Mouse (Mus musculus): ENCODE data around the gene Babam2. TPM values are rescaled to one million over a fixed set of nuclear protein-coding genes. Genes with fewer than 3 reads are reported as not detected.

Babam2 gene
- total and polyA plus RNA-seq, 3 experiments, result 25.2 to 32.9 (median 28.4) TPM

DNA sequence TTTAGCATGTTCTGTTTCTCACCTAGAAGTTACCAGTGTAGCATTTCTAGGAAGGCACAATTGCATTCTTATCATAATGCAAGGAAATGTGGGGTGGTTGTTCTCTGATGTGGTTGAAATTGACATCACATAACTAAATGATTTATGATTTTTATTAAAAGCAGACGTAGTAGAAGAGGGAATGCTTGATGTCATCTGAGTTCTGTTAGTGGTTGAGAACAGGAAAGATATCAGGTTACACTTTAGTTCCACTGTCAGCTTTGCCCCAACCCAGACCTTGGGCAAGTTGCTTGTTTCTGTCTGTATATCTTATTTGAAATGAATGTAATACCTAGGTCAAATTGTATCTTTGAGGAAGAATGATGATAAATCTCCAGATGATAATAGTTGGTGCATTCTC is 162.9 kb downstream of the Babam2 start:
- no peak overlapping the region for H3K27ac ChIP-seq
- WGBS, result 72% methylated on average over 1 of the region's 1 CpGs
- no peaks in the 10 kb centered on the region for H3K36me3 ChIP-seq (ENCODE audit: control insufficient read depth, insufficient read depth, low read length)
- no peaks in the 10 kb centered on the region for H3K4me1 ChIP-seq (ENCODE audit: control insufficient read depth, insufficient read depth, low read length)
- H3K9ac ChIP-seq (ENCODE audit: low read depth, low read length), result no peak overlapping the region
- no peaks in the 10 kb centered on the region for H3K27me3 ChIP-seq (ENCODE audit: control insufficient read depth, insufficient read depth, low read length)
- H3K79me2 ChIP-seq (replicated peaks; ENCODE audit: control insufficient read depth, insufficient read depth, low read length), result no peaks in the 10 kb centered on the region
- intact Hi-C loops (cut with DNase I), result no loop called here
- no peak overlapping the region for H3K4me3 ChIP-seq
- DNase-seq, result no peak
- TF ChIP-seq POLR2A (IDR thresholded peaks at IDR 0.05; ENCODE audit: insufficient read depth, low read depth, low read length) (no peak), CTCF (IDR thresholded peaks at IDR 0.05) (no peak), EP300 (IDR thresholded peaks at IDR 0.05; ENCODE audit: insufficient read depth, low read depth, low read length) (no peak)

DNA sequence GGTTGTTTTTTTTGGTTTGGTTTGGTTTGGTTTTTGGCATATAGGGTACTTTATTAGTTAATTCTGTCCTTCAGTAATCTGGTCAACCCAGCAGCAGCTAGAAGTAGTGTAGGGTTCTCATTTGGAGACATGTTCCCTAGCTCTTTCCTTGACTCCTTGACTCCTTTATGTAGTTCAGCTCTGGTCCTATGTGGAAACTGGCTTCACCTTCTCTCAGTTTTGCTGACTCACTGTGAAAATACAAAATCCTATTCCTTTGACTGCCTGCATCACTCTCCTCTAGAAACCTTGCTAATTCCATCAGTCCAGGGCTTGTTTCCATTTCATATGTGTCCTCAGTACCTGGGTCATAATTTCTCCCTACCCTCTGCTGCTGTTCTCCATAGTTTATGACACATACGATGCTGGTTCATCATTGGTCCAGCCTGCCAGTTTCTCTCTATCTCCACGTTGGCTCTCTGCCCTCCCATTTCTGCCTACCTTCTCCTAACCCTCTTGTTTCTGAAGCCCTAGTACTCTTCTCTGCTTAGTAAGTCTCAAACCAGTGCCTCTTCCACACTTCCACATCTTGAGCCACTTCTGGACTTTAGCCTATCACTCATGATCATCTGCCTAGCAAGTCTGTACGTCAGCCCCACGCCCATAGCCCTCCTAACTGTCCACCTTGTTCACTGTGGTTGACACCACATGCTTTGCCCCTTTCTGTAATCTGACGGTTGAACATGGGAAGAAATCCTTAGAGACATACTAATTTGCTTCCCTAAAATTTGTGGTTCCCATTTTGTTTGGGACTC is 163.5 kb downstream of the Babam2 start:
- intact Hi-C loops (cut with DNase I), result no loop called here
- Histone ChIP-seq H3K27ac (no peak overlapping the region), H3K36me3 (ENCODE audit: control insufficient read depth, insufficient read depth, low read length) (no peaks in the 10 kb centered on the region), H3K27me3 (ENCODE audit: control insufficient read depth, insufficient read depth, low read length) (no peaks in the 10 kb centered on the region), H3K79me2 (replicated peaks; ENCODE audit: control insufficient read depth, insufficient read depth, low read length) (no peaks in the 10 kb centered on the region), H3K4me3 (no peak overlapping the region), H3K9ac (ENCODE audit: low read depth, low read length) (no peak overlapping the region), H3K4me1 (ENCODE audit: control insufficient read depth, insufficient read depth, low read length) (no peaks in the 10 kb centered on the region)
- DNase-seq, result no peak
- WGBS, result 88% methylated on average over 5 of the region's 5 CpGs
- TF ChIP-seq POLR2A (IDR thresholded peaks at IDR 0.05; ENCODE audit: insufficient read depth, low read depth, low read length) (no peak), CTCF (IDR thresholded peaks at IDR 0.05) (no peak), EP300 (IDR thresholded peaks at IDR 0.05; ENCODE audit: insufficient read depth, low read depth, low read length) (no peak)

DNA sequence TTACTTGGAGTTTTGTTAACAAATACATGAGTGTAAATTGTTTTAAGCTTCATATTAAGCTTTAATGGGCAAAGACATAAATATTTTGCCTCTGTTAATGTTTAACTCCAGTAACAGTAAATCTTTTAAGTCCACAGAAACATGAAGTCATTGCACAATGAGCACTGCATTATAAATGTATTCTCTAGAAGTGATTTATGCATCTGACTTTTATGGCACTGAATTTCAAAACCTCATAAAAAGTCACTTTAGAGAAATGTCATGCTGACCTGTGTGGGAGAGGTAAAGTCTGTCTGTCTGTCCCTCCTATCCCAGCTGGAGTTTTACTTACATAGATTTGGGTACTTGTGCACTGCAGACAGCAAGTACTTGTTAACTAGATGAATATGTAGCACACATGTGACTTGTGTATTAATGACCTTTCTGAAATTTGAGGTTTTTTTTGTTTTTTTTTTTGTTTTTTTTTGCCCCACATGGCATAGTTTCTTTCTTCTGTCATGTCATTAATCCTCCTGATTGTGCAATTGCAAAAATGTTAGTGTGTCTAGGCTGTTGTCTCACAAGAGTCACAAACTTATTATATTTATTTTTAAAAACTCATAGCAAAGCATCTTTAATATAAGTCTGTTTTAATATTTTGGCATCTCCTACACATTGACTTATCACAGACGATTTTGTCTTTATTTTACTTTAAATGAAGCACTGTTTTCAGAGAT is 165.4 kb downstream of the Babam2 start:
- intact Hi-C loops (cut with DNase I), result no loop called here
- H3K4me1 ChIP-seq (ENCODE audit: control insufficient read depth, insufficient read depth, low read length), result no peaks in the 10 kb centered on the region
- no peak overlapping the region for H3K9ac ChIP-seq (ENCODE audit: low read depth, low read length)
- H3K36me3 ChIP-seq (ENCODE audit: control insufficient read depth, insufficient read depth, low read length), result no peaks in the 10 kb centered on the region
- no peaks in the 10 kb centered on the region for H3K27me3 ChIP-seq (ENCODE audit: control insufficient read depth, insufficient read depth, low read length)
- no peak overlapping the region for H3K4me3 ChIP-seq
- no peak overlapping the region for H3K27ac ChIP-seq
- WGBS, result 81% methylated on average over 1 of the region's 1 CpGs
- H3K79me2 ChIP-seq (replicated peaks; ENCODE audit: control insufficient read depth, insufficient read depth, low read length), result no peaks in the 10 kb centered on the region
- DNase-seq, result no peak
- TF ChIP-seq POLR2A (IDR thresholded peaks at IDR 0.05; ENCODE audit: insufficient read depth, low read depth, low read length) (no peak), EP300 (IDR thresholded peaks at IDR 0.05; ENCODE audit: insufficient read depth, low read depth, low read length) (no peak), CTCF (IDR thresholded peaks at IDR 0.05) (no peak)

DNA sequence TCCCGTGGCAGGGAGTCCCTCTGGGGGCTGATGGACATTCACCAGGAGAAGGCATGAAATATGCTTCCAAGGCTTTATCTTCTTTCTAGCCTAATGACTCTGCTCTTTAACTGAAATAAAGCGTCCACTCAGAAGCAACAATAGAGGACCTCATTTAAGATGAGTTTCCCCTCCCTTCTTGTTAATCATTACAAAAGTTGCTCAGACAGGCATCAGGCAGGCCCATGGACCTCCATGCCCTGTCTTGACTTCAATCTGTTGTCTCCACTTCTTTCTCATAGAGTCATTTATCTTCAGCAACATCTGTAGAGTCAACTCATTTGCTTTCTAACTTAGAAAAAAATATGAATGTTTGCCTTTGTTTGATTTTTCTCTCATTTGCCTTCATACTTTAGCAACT is 166.6 kb downstream of the Babam2 start:
- intact Hi-C loops (cut with DNase I), result no loop called here
- no peaks in the 10 kb centered on the region for H3K36me3 ChIP-seq (ENCODE audit: control insufficient read depth, insufficient read depth, low read length)
- H3K27me3 ChIP-seq (ENCODE audit: control insufficient read depth, insufficient read depth, low read length), result no peaks in the 10 kb centered on the region
- H3K4me3 ChIP-seq, result no peak overlapping the region
- 70% methylated on average over 2 of the region's 2 CpGs for WGBS
- no peaks in the 10 kb centered on the region for H3K79me2 ChIP-seq (replicated peaks; ENCODE audit: control insufficient read depth, insufficient read depth, low read length)
- H3K27ac ChIP-seq, result no peak overlapping the region
- no peak for DNase-seq
- TF ChIP-seq CTCF (IDR thresholded peaks at IDR 0.05) (no peak), EP300 (IDR thresholded peaks at IDR 0.05; ENCODE audit: insufficient read depth, low read depth, low read length) (no peak), POLR2A (IDR thresholded peaks at IDR 0.05; ENCODE audit: insufficient read depth, low read depth, low read length) (no peak)
- no peaks in the 10 kb centered on the region for H3K4me1 ChIP-seq (ENCODE audit: control insufficient read depth, insufficient read depth, low read length)
- H3K9ac ChIP-seq (ENCODE audit: low read depth, low read length), result no peak overlapping the region

DNA sequence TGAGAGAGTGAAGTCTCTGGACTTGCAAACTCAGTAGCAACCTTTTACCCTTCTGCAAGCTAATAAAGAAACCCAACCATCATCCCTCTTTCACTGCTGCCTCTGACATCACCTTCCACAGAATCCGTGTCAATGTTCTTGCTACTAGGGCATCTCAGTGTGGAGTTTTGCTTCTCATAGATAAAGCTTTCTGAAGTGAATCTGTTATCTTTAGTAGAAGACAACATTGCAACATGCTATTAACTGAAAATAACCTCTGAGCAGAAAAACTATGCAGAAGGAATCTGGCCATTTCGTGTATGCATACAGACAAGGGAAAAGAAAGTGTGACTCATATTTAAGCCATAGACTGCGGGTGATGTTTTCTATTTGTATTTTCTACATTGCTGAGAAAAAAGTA is 168.6 kb downstream of the Babam2 start:
- Histone ChIP-seq H3K27me3 (ENCODE audit: control insufficient read depth, insufficient read depth, low read length) (no peaks in the 10 kb centered on the region), H3K79me2 (replicated peaks; ENCODE audit: control insufficient read depth, insufficient read depth, low read length) (no peaks in the 10 kb centered on the region), H3K36me3 (ENCODE audit: control insufficient read depth, insufficient read depth, low read length) (no peaks in the 10 kb centered on the region), H3K9ac (ENCODE audit: low read depth, low read length) (no peak overlapping the region), H3K4me1 (ENCODE audit: control insufficient read depth, insufficient read depth, low read length) (no peaks in the 10 kb centered on the region), H3K4me3 (no peak overlapping the region), H3K27ac (no peak overlapping the region)
- intact Hi-C loops (cut with DNase I), result no loop called here
- TF ChIP-seq POLR2A (IDR thresholded peaks at IDR 0.05; ENCODE audit: insufficient read depth, low read depth, low read length), result no peak
- no peak for TF ChIP-seq EP300 (IDR thresholded peaks at IDR 0.05; ENCODE audit: insufficient read depth, low read depth, low read length)
- no peak for TF ChIP-seq CTCF (IDR thresholded peaks at IDR 0.05)
- DNase-seq, result no peak
- 73% methylated on average over 3 of the region's 3 CpGs for WGBS
